Mouse (Mus musculus): ENCODE measurements around the gene Ephb1. TPM values are rescaled to one million over a fixed set of nuclear protein-coding genes. Genes with fewer than 3 reads are reported as not detected.

Gene Ephb1
- polyA plus RNA-seq, 1 experiment = 0.02 TPM

- Histone ChIP-seq H3K27me3 (ENCODE audit: control insufficient read depth, insufficient read depth, insufficient read length) (no peaks in the 10 kb centered on the region), H3K36me3 (ENCODE audit: control insufficient read depth, insufficient read depth) (no peaks in the 10 kb centered on the region), H3ac (ENCODE audit: control insufficient read depth, insufficient read length, low read depth) (no peak overlapping the region), H3K4me3 (ENCODE audit: insufficient read depth, poor library complexity, severe bottlenecking) (no peak overlapping the region), H3K79me2 (ENCODE audit: control insufficient read depth, insufficient read depth) (no peaks in the 10 kb centered on the region), H3K79me3 (ENCODE audit: low read depth) (no peaks in the 10 kb centered on the region)
- TF ChIP-seq CEBPB (IDR thresholded peaks at IDR 0.05; ENCODE audit: low read depth) (no peak), CTCF (IDR thresholded peaks at IDR 0.05; ENCODE audit: control insufficient read depth, insufficient read depth, insufficient read length) (no peak), MYOG (IDR thresholded peaks at IDR 0.05; ENCODE audit: control insufficient read depth, extremely low read depth, insufficient read length) (no peak), USF1 (IDR thresholded peaks at IDR 0.05; ENCODE audit: low read depth) (no peak), MAX (IDR thresholded peaks at IDR 0.05) (no peak), FOSL1 (IDR thresholded peaks at IDR 0.05; ENCODE audit: insufficient read depth, low read length, poor library complexity, severe bottlenecking) (no peak), MYOD1 (IDR thresholded peaks at IDR 0.05; ENCODE audit: control insufficient read depth, insufficient read length, low read depth) (no peak)
These were observed 414.3 kb downstream of the Ephb1 start for GRCm38 (mm10) chr9:101940182-101940581.

DNA sequence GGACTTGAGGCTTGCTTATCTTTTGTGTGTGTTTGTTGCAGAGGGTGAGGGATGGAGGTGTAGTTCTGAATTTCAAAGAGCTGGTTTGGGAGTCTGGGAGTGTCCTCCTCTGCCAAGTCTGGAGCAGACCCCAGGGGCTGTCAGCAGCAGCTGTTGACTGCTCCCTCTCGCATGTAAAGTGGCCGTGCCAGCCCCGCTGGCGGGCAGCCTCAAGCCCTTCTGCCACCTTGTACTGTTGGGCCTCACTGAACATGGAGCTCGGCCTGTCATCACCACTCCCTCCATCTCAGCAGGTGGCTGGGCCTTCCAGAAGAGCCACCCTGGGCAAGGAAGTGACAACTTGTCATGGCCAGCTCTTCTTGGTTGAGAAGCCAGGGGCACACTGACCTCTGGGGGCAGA is 415.5 kb downstream of the Ephb1 start:
- no peak for TF ChIP-seq CEBPB (IDR thresholded peaks at IDR 0.05; ENCODE audit: low read depth)
- no peak for TF ChIP-seq MYOD1 (IDR thresholded peaks at IDR 0.05; ENCODE audit: control insufficient read depth, insufficient read length, low read depth)
- TF ChIP-seq FOSL1 (IDR thresholded peaks at IDR 0.05; ENCODE audit: insufficient read depth, low read length, poor library complexity, severe bottlenecking) = no peak
- no peak for TF ChIP-seq MYOG (IDR thresholded peaks at IDR 0.05; ENCODE audit: control insufficient read depth, extremely low read depth, insufficient read length)
- no peak for TF ChIP-seq MAX (IDR thresholded peaks at IDR 0.05)
- no peak for TF ChIP-seq CTCF (IDR thresholded peaks at IDR 0.05; ENCODE audit: control insufficient read depth, insufficient read depth, insufficient read length)
- TF ChIP-seq USF1 (IDR thresholded peaks at IDR 0.05; ENCODE audit: low read depth) = no peak
- no peaks in the 10 kb centered on the region for H3K36me3 ChIP-seq (ENCODE audit: control insufficient read depth, insufficient read depth)
- no peaks in the 10 kb centered on the region for H3K27me3 ChIP-seq (ENCODE audit: control insufficient read depth, insufficient read depth, insufficient read length)
- no peaks in the 10 kb centered on the region for H3K79me3 ChIP-seq (ENCODE audit: low read depth)
- H3ac ChIP-seq (ENCODE audit: control insufficient read depth, insufficient read length, low read depth) = no peak overlapping the region
- no peak overlapping the region for H3K4me3 ChIP-seq (ENCODE audit: insufficient read depth, poor library complexity, severe bottlenecking)
- H3K79me2 ChIP-seq (ENCODE audit: control insufficient read depth, insufficient read depth) = no peaks in the 10 kb centered on the region

DNA sequence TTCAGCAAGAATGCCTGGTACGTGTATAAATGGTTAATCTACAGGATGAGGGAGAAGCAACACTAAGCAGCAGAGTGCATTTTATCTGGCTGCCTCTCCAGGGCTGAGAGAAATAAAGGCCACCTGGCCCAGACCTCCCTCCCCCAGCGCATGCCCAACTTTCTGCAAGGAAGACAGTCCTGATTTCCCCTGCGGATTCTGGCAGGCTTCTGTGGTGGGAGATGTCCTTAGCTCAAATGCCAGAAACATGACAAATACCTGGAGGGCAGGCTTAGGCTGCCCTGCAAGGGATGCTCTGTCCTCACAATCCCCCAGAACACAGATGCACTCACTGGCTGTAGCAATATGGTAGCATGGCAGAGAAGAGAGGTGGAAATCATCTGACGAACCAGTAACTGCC is 416.4 kb downstream of the Ephb1 start:
- Histone ChIP-seq H3K79me2 (ENCODE audit: control insufficient read depth, insufficient read depth) (no peaks in the 10 kb centered on the region), H3K4me3 (ENCODE audit: insufficient read depth, poor library complexity, severe bottlenecking) (no peak overlapping the region), H3K27me3 (ENCODE audit: control insufficient read depth, insufficient read depth, insufficient read length) (no peaks in the 10 kb centered on the region), H3K36me3 (ENCODE audit: control insufficient read depth, insufficient read depth) (no peaks in the 10 kb centered on the region), H3K79me3 (ENCODE audit: low read depth) (no peaks in the 10 kb centered on the region), H3ac (ENCODE audit: control insufficient read depth, insufficient read length, low read depth) (no peak overlapping the region)
- no peak for TF ChIP-seq CTCF (IDR thresholded peaks at IDR 0.05; ENCODE audit: control insufficient read depth, insufficient read depth, insufficient read length)
- no peak for TF ChIP-seq FOSL1 (IDR thresholded peaks at IDR 0.05; ENCODE audit: insufficient read depth, low read length, poor library complexity, severe bottlenecking)
- no peak for TF ChIP-seq USF1 (IDR thresholded peaks at IDR 0.05; ENCODE audit: low read depth)
- TF ChIP-seq CEBPB (IDR thresholded peaks at IDR 0.05; ENCODE audit: low read depth) = no peak
- TF ChIP-seq MYOD1 (IDR thresholded peaks at IDR 0.05; ENCODE audit: control insufficient read depth, insufficient read length, low read depth) = no peak
- TF ChIP-seq MYOG (IDR thresholded peaks at IDR 0.05; ENCODE audit: control insufficient read depth, extremely low read depth, insufficient read length) = no peak
- no peak for TF ChIP-seq MAX (IDR thresholded peaks at IDR 0.05)

DNA sequence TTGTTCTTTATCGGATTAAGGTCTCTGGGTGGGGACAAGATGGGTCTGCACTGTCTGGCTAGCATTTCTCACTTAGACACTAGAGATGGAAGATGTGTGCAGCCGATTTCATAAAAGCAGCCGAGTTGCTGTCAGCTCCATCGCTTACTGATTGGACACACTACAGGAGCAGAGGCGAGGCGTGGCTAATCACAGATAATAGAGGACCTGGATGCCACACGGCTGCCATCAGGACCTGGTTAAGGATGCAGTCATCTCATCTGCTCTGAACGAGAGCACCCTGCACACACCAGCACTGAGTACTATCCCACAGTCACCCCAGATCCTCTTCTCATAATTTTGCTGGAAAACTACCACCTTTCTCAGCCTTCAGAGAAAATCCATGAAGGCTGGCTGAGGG is 419.6 kb downstream of the Ephb1 start:
- Histone ChIP-seq H3K4me3 (ENCODE audit: insufficient read depth, poor library complexity, severe bottlenecking) (no peak overlapping the region), H3K79me3 (ENCODE audit: low read depth) (no peaks in the 10 kb centered on the region), H3ac (ENCODE audit: control insufficient read depth, insufficient read length, low read depth) (no peak overlapping the region), H3K79me2 (ENCODE audit: control insufficient read depth, insufficient read depth) (no peaks in the 10 kb centered on the region), H3K36me3 (ENCODE audit: control insufficient read depth, insufficient read depth) (no peaks in the 10 kb centered on the region), H3K27me3 (ENCODE audit: control insufficient read depth, insufficient read depth, insufficient read length) (no peaks in the 10 kb centered on the region)
- TF ChIP-seq FOSL1 (IDR thresholded peaks at IDR 0.05; ENCODE audit: insufficient read depth, low read length, poor library complexity, severe bottlenecking) = no peak
- TF ChIP-seq MYOG (IDR thresholded peaks at IDR 0.05; ENCODE audit: control insufficient read depth, extremely low read depth, insufficient read length) = no peak
- TF ChIP-seq CEBPB (IDR thresholded peaks at IDR 0.05; ENCODE audit: low read depth) = no peak
- TF ChIP-seq CTCF (IDR thresholded peaks at IDR 0.05; ENCODE audit: control insufficient read depth, insufficient read depth, insufficient read length) = no peak
- TF ChIP-seq USF1 (IDR thresholded peaks at IDR 0.05; ENCODE audit: low read depth) = no peak
- no peak for TF ChIP-seq MYOD1 (IDR thresholded peaks at IDR 0.05; ENCODE audit: control insufficient read depth, insufficient read length, low read depth)
- TF ChIP-seq MAX (IDR thresholded peaks at IDR 0.05) = no peak

DNA sequence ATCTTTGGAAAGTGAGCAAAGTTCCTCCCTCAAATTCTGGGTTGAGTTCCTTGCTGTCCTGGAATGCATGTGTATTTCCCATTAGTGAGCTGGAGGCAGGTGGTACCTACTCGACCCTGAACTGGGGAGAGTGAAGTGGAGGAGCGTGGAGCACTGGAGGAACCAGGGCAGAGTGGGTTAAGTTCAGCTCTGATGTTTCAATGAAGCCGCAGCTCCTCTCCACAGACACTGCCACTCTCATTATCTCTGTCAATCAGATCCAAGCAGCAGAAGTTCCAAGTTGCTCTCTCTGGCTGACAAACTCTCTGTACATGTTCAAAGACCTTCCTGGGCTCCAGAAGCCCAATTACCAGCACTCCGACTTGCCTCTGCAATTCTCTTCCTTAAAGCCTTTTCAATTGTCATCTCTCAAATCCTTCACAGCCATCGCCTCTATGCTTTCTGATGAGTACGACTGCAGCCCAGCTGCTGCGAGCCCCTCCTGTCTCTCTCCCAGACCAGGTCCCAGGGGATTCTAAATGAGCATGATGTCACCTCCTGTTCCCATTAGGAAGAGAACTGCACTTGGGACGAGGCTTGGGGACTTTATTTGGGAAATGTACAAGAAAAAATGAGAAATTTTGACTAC is 420.4 kb downstream of the Ephb1 start:
- H3K36me3 ChIP-seq (ENCODE audit: control insufficient read depth, insufficient read depth) = no peaks in the 10 kb centered on the region
- H3K27me3 ChIP-seq (ENCODE audit: control insufficient read depth, insufficient read depth, insufficient read length) = no peaks in the 10 kb centered on the region
- no peaks in the 10 kb centered on the region for H3K79me2 ChIP-seq (ENCODE audit: control insufficient read depth, insufficient read depth)
- no peak for TF ChIP-seq CEBPB (IDR thresholded peaks at IDR 0.05; ENCODE audit: low read depth)
- no peak for TF ChIP-seq MAX (IDR thresholded peaks at IDR 0.05)
- TF ChIP-seq FOSL1 (IDR thresholded peaks at IDR 0.05; ENCODE audit: insufficient read depth, low read length, poor library complexity, severe bottlenecking) = no peak
- no peak for TF ChIP-seq CTCF (IDR thresholded peaks at IDR 0.05; ENCODE audit: control insufficient read depth, insufficient read depth, insufficient read length)
- TF ChIP-seq MYOG (IDR thresholded peaks at IDR 0.05; ENCODE audit: control insufficient read depth, extremely low read depth, insufficient read length) = no peak
- no peak for TF ChIP-seq MYOD1 (IDR thresholded peaks at IDR 0.05; ENCODE audit: control insufficient read depth, insufficient read length, low read depth)
- TF ChIP-seq USF1 (IDR thresholded peaks at IDR 0.05; ENCODE audit: low read depth) = no peak
- H3K4me3 ChIP-seq (ENCODE audit: insufficient read depth, poor library complexity, severe bottlenecking) = no peak overlapping the region
- H3ac ChIP-seq (ENCODE audit: control insufficient read depth, insufficient read length, low read depth) = no peak overlapping the region
- no peaks in the 10 kb centered on the region for H3K79me3 ChIP-seq (ENCODE audit: low read depth)
